Mouse (Mus musculus): ENCODE data around the gene S1pr5. TPM values are rescaled to one million over a fixed set of nuclear protein-coding genes. Genes with fewer than 3 reads are reported as not detected.
"Not testable (repeated sequence)": the region's sequence is repeated elsewhere in the genome, so short reads cannot be mapped to it uniquely, and the experiment has no call there.

Gene S1pr5
- total RNA-seq (2021): under 1 TPM; 0.70 to 0.78 TPM

DNA sequence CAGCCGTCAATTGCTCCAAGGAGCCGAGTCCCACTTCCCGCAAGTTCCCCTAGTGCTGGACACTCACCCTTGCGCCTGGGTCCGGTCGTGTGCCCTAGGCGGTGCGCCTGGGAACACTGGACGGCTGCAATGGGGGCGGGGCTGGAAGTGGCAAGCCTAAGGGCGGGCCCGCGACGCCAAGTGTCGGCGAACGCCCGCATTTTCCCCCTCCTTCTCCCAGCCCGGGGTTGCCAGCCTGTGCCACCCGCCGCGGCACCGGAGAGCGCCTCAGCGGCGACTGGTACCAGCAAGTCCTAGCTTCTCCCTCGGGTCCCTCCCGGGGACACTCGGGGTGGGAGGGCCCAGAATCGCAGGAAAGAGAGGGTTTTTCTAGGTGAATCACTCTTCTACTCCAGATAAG lies at the start of gene S1pr5:
Gene S1pr5 (minus strand): TSS at position 118 of the 400 bp plus-strand sequence.
- no peak for DNase-seq (ENCODE audit: low spot score)
- intact Hi-C loops (cut with DNase I): no loop called here

DNA sequence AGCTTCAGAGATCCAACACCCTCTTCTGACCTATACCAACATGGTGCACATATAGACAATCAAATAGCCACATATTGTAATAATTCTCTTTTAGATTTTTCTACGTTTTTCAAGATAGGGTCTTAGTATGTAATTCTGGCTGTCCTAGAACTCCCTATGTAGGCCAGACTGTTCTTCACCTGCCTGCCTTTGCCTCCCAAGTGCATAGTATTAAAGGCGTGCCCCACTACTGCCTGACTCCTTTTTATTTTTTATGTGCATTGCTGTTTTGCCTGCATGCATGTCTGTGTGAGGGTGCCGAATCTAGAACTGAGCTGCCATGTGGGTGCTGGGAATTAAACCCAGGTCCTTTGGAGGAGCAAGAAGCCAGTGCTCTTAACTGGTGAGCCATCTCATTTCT lies 44.0 kb upstream of the S1pr5 start:
- intact Hi-C loops (cut with DNase I): loop anchor here (5.0 kb wide), 1 partner anchor 50 kb away; no protein-coding TSS in a partner anchor
- DNase-seq (ENCODE audit: low spot score): no peak

DNA sequence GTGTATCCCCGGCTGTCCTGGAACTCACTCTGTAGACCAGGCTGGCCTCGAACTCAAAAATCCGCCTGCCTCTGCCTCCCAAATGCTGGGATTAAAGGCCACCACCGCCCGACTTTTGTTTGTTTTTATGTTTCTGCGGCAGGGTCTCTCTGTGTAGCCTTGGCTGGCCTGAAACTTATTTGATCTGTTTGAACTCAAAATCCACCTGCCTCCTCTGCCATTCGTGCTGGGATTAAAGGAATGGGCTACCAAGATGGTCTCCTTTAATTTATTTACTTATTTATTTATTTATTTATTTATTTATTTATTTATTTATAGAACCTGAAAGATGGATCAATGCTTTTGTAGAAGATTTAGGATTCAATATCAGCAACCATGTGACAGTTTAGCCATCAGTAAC lies 43.6 kb upstream of the S1pr5 start:
- DNase-seq (ENCODE audit: low spot score): not testable (repeated sequence)
- intact Hi-C loops (cut with DNase I): loop anchor here (5.0 kb wide), 1 partner anchor 50 kb away; no protein-coding TSS in a partner anchor

DNA sequence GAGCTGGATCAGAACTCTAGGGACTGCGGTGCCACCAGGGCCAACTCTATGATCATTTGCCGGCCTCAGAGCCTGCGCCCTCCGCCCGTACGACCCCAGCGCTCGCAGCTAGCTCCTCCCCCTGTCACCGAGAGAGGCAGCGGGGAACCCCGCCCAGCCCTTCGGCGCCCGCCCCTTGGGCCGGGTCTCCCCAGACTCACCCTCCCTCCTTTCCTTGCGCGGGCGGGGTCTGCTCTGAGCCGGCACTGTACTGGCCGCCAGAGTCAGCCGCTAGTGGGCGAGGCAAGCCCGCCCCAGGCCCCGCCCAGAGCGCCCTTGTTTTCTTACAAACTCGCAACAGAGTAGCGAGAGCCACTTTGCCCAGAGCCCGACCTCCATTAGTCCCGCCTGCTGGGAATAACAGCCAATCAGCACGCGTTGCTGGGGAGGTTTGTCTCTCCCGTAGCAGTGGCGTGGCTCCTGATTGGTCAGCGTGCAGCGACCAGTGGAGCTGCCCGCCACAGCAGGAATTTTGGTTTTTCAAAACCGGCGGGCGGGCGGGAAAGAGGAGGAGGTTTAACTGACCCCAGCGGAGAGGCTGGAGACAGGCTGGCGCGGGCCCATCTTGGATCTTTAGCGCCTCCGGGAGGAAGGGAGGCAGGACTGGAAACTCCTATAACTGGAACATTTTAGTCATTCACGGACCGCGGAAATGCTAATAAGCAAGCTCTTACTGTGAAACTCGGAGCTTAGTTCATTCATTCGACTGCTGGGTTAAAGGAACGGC lies 43.0 kb upstream of the S1pr5 start, which contains the start of gene Cdkn2d:
Gene Cdkn2d (minus strand): TSS at position 386 of the 766 bp plus-strand sequence.
- peak; percentile 100 for DNase-seq (ENCODE audit: low spot score)
- intact Hi-C loops (cut with DNase I): loop anchor here (5.0 kb wide), 1 partner anchor 49 kb away; no protein-coding TSS in a partner anchor

DNA sequence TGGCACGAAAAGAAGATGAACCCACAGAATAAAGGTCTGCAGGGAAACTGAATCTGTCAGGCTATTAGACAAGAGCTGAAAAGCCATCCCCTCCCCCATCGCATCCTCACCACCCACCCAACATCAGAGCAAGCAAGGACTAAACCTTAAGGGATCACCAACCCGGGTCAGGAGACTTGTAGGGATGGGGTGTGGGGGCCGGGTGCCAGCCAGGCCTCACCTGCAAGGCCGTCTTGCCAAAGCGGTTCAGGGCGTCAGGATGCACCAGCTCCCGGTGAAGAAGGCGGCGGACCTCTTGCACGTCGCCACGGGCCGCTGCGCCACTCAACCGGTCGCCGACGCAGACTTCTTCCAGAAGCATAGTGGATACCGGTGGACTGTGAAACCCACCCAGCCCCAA lies 42.3 kb upstream of the S1pr5 start:
- no peak for DNase-seq (ENCODE audit: low spot score)
- intact Hi-C loops (cut with DNase I): loop anchor here (5.0 kb wide), 1 partner anchor 48 kb away; no protein-coding TSS in a partner anchor

DNA sequence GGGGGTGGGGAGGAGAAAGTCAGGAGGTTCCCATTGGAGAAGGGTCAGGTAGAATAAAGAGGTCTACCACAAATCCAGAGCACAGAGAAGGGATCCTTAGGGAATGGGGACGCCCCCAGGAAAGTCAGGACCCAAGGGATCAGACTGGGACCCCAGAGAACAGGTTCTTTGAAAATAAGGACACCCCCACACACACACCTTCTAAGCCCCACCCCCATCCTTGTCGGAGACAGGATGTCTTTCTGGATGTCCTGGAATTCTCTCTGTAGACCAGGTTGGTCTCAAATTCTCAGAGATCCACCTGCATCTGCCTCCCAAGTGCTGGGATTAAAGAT lies 41.1 kb upstream of the S1pr5 start:
- DNase-seq (ENCODE audit: low spot score): no peak
- intact Hi-C loops (cut with DNase I): no loop called here

DNA sequence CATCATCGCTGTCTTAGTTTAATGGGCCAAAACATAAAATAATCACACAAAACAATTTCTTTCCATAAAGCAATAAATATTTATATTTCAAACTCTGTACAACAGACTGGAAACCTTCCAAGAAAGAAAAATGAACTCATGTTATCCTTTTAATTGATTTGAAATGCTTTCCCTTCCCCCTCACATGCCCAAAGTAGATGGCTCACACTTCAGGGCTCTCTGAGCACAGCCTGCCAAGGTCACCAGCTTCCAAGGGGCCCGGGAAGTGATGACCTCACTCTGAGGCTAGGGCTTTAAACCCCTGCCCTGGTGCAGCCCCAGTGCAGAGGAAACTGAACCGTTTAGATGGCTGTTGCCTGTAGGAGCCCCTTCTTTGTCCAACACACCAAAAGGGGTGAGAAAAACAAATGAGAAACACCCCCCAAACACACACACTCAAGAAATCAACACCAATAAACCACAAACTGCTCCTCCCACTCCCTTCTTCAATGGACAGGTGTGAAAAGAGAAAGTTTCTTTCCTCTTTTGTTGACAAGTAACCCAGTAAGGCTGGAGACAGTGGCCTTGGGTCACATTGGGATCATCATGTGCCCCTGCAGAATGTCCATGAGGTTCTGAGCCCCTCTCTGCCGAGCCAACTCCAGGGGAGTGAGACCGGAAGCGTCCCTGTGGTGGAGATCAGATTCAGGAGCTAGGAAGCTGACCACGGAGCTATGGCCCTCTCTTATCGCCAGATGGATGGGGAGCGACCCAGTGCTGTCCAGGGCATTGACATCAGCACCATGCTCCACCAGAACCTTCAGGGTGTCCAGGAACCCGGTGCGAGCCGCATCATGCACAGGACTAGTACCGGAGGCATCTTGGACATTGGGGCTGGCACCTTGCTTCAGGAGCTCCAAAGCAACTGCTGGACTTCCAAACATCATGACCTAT lies 40.4 kb upstream of the S1pr5 start:
- intact Hi-C loops (cut with DNase I): no loop called here
- DNase-seq (ENCODE audit: low spot score): no peak

DNA sequence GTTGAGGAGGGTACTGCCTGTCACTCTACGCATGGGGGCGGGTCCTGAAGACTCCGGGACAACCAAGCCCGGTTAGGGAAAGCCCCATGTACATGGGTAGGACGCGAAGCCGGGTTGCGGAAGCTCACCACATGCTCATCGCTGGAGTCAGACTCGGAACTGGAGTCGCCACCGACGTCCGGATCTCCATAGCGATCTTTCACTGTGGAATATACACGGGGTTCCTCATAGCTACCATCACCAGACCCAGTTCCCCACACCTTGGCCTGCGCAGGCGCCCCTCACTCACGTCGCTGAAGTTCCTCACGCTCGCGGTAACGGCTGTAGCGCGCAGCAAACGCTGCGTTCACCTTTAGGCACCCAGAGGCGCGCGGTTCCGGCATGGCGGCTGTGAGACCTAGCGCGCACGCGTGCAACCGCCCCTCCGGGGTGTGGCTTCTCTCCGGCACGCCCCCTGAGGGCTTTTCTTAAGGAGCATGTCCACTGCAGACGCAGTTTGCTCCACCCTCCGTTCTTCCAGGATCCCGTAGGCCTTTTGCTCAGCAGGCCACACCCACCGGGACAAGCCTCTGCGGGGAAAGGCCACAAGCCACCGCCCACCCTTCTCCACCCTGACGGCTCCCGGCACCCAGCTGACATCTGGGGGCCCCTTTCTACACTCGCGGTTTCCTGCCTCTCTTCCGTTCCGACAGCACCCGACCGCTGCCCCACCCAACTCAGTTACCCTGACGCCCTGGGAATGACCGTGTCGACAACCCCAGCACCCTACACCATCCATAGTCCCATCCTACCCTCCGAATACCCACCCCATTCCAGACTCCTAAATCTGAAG lies 39.5 kb upstream of the S1pr5 start, which contains the start of gene Kri1:
Gene Kri1 (minus strand): TSS at position 399 of the 832 bp plus-strand sequence.
- peak; percentile 98 for DNase-seq (ENCODE audit: low spot score)
- intact Hi-C loops (cut with DNase I): loop anchor here (2.0 kb wide), 1 partner anchor 23 kb away; the partner anchor contains the start of gene Atg4d

DNA sequence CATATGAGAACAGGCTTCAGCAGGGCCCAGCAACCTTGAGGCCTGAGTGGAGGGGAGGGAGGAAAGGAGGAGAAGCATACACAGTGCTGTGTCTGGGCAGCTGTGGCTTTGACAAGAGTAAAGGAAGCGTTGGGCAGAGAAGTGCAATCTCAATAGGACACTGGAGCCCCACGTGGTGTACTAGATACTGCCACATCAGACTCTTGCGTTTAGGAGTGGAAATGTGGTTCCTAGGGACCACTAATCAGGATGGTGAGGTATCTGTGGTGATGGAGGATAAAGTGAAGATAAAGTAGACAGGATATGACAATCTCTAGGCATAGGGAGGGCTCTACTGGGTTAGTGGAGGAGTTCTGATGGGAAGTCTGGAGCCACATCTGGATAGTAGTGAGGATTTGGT lies 38.5 kb upstream of the S1pr5 start:
- no peak for DNase-seq (ENCODE audit: low spot score)
- intact Hi-C loops (cut with DNase I): loop anchor here (2.0 kb wide), 1 partner anchor 22 kb away; the partner anchor contains the start of gene Atg4d

DNA sequence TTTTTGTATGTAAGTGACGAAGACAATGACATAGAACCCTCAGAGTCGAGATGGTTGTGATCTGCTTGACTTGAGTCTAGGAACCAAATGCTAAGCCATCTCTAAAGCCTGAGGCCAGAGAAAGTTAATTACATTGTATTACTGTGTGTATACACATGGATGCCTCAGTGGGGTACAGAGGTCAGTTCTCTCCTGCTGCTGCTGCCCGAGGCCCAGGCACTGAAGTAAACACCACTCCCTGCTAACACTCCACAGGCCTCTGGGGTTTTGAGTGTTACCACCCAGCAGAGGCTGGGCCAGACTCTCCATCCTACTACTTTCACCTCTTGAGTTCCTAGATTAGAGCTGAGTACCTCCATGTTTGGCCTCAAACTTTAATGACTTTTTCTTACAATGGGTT lies 35.8 kb upstream of the S1pr5 start:
- DNase-seq (ENCODE audit: low spot score): no peak
- intact Hi-C loops (cut with DNase I): no loop called here

DNA sequence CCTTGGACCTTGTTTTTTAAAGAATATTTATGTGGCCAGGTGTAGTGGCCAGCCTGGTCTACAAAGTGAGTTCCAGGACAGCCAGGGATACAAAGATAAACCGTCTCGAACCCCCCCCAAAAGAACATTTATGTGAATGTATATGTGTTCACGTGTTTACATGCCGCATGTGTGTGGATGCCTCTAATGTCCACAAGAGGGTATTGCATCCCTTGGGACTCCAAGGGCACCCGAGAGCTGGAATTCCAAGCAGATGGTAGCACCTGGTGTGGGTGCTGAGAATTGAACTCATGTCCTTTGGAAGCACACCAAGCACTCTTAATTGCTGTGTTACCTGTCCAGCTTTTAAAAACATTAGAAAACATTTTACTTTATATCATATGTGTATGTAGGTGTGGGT lies 35.3 kb upstream of the S1pr5 start:
- no peak for DNase-seq (ENCODE audit: low spot score)
- intact Hi-C loops (cut with DNase I): no loop called here

DNA sequence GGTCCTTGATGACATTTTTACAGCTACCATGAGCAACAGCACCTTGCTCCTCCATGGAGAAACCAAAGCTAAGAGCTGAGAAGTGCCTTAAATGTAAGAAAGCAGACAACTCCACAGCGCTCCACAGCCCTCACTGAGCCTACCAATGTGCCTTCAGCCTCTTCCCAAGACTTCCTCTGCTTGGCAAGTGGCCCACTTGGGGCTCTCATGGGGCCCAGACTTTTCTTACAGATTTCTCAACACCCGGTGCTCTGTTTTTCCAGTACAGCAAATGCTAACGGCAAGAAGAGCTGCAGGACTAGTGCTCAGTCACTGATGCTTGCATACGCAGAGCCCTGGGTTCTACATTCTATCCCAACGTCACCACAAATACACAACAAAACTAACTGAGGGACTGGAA lies 29.5 kb upstream of the S1pr5 start:
- no peak for DNase-seq (ENCODE audit: low spot score)
- intact Hi-C loops (cut with DNase I): no loop called here

DNA sequence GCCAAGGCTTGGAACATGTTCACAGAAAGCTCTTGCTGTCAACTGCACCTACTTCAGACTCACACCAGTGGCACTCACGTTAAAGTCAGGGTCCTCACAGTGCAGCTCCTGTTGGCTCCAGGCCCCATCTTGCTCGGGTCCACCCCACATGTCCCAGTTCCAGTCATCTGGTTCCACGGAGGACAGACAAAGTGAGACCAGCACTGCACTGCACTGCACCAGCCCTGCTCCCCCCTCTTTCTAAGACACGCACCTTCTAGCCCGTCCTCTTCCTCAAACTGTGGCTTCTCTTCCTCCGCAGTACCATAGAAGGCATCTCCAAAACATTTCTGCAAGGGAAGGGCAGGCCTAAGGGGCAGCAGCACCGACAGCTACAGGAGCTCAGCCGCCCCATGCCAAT lies 28.1 kb upstream of the S1pr5 start:
- no peak for DNase-seq (ENCODE audit: low spot score)
- intact Hi-C loops (cut with DNase I): no loop called here

DNA sequence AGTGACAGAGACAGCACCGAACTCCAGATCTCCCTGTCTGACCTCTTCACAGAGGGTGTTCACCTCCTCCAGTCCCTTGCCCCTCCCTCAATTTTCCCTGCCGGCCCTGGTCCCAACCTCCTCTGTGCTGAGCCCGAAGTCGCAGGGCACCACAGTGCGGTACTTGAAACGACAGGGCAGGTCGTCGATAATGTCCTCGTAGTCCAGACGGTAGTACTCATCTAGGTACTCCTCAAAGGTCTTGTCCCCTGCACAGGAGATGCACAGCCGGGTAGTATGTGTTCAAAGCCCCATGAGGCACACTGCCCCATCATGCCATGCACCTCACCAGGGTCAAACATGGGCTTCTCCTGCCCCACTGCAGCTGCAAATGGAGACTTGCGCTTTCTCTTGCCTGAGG lies 27.5 kb upstream of the S1pr5 start:
- DNase-seq (ENCODE audit: low spot score): no peak
- intact Hi-C loops (cut with DNase I): no loop called here

DNA sequence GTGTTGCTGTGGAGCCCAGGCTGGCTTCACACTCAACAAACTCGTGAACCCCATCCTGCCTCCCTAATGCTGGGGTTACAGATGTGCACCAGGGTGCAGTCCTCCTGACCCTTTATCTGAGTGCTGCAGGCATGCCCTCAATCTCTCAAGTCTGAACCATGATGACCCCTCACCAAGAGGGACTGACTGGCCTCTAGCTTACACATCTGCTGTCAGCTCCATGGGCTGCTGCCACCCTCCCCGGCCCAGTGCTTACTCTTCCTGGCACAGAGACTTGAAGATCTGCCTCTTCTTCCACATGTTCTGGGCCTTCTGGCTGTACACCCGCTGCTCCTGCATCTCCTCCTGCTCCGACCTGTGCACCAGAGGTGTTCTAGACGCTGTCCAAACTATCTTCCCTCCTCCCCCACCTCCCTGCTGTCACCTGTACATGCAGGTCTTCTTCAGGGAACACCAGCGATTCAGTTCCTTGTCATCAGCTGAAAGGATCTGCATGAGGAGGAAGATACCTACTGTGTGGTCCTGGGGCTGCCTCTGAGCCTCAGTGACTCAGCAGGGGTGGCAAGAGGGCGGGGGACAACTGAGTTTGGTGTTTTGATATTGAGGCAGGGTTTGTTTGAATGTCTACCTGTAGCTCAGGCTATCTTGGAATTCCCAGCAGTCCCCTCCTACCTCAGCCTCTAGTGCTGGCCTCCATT lies 26.9 kb upstream of the S1pr5 start:
- no peak for DNase-seq (ENCODE audit: low spot score)
- intact Hi-C loops (cut with DNase I): no loop called here

DNA sequence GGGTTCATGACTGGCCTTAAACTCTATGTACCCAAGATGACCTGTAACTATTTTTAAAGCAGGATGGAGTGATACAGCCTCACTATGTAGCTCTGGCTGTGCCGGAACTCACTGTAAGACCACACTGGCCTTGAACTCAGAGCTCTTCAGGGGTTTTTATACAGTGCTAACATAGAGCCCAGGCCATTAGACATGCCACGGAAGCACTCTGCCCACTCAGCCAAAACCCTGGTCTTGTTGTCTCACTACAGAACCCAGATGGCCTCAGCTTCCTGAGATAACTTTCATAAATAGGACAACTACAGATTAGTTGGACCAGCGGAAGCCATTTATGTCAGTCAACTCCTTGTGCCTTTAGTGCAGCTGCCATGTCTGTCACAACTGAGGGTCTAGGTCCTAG lies 26.1 kb upstream of the S1pr5 start:
- intact Hi-C loops (cut with DNase I): no loop called here
- DNase-seq (ENCODE audit: low spot score): no peak

DNA sequence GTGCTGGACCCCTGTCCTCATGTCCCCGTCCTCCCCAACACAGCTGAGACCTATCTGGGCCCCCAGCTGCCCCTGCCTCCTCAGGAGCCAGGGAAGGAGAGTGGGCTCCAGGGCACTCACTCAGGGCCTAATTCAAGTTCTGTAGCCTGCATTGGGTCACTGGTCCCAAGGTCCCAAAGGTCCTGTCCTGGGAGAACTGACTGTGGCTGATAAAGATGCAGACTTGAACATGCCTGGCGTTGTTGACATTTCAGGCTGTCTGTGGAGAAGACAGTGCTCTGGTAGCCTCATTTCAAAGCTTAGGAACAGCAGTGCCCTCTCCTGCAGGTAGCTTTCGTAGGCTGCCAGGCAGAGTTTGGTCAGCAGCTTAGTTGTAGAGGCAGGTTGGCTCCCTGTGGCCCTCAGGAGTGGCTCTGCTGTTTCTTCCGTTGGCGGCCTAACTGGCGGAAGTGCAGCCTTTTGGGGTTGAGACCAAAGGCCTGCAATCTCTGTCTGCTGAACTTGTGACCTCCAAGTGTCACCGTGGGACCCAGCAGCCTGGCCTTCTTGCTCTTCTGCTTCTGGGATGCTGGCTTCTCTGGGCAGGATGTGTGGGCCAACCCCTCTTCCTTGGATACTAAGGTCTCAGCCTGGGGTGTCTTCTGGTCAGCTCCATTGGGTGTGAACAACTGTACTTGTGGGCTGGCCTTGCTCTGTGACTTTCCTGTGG lies 25.4 kb upstream of the S1pr5 start:
- intact Hi-C loops (cut with DNase I): no loop called here
- no peak for DNase-seq (ENCODE audit: low spot score)

DNA sequence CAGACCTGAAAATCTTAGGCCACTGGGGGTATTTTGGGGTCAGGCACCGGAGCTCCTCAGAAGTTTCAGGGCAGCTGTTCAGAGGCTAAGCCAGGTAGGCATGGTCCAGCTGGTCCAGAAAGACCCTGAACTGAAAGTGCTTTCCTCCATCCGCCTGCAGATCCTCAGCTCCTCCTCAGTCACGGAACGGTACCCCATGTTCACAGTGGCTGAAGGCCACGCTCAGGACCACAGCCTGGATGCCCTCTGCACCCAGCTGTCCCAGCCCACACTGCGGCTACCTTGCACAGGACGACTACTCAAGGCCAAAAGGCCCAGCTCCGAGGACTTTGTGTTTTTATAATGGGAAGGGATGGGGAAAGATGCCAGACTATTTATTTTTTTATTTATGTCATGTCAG lies 24.9 kb upstream of the S1pr5 start:
- intact Hi-C loops (cut with DNase I): no loop called here
- DNase-seq (ENCODE audit: low spot score): no peak

DNA sequence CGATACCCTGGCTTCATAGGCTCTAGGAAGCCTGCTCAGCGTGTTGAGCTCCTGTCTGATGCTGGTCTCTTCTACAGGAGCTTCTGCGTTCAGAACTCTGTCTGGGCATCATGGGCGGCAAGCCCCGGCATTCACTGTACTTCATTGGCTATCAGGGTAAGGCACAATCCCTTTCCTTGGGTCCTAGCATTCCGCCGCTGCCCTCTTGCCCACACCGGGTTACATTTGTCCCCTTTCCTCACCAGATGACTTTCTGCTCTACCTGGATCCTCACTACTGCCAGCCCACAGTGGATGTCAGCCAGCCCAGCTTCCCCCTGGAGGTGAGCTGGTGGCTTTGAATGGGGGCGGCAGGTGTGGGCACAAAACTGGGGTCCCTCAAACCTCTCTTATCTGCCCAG lies 24.1 kb upstream of the S1pr5 start:
- intact Hi-C loops (cut with DNase I): no loop called here
- no peak for DNase-seq (ENCODE audit: low spot score)
